Mouse (Mus musculus): ENCODE results near the gene Zbtb1. TPM values are rescaled to one million over a fixed set of nuclear protein-coding genes. Genes with fewer than 3 reads are reported as not detected.
A peak's percentile ranks its signal among the peaks of the same experiment; 100 is the strongest.
"Not testable (repeated sequence)": the region's sequence is repeated elsewhere in the genome, so short reads cannot be mapped to it uniquely, and the experiment has no call there.

Gene Zbtb1
- polyA plus RNA-seq, 1 experiment from 2014 or later, result 4.4 TPM

GRCm38 (mm10) chr12:76417433-76417854 is 47.4 kb downstream of the Zbtb1 start, which contains the start of gene Ppp1r36:
Ppp1r36 (plus strand) TSS chr12:76417538.
- peaks cover 7% of the 10 kb centered on the region for H3K4me1 ChIP-seq (replicated peaks)
- H3K36me3 ChIP-seq, result no peaks in the 10 kb centered on the region
- 2% methylated on average over 37 of the region's 37 CpGs for WGBS
- H3K9me3 ChIP-seq, result no peaks in the 10 kb centered on the region
- peaks cover 31% of the 10 kb centered on the region for H3K27me3 ChIP-seq
- H3K4me2 ChIP-seq, result peak within 1 kb of the TSS; percentile 59
- no peak for ATAC-seq (ENCODE audit: low FRiP score)
- no peak within 1 kb of the TSS for H3K27ac ChIP-seq
- H3K4me3 ChIP-seq, result peak within 1 kb of the TSS; percentile 38
- H3K9ac ChIP-seq, result peak within 1 kb of the TSS; percentile 60

DNA sequence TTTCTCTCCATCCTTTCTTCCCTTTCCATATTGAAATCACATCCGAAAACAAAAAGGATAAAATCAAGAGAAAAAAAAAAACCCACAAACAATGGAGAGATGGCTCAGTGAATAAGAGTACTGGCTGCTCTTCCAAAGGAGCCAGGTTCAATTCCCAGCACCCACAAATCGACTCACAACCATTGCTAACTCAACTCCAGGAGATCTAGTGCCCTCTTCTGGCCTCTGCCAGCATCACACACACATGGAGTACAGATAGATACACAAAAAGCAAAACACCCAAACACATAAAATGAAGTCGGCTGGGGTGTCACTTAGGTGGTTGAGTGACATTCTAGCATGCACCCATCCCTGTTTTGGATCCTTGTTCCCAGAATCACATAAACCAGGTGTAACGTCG is 48.3 kb downstream of the Zbtb1 start:
- H3K9ac ChIP-seq, result no peak overlapping the region
- no peak overlapping the region for H3K27ac ChIP-seq
- no peak overlapping the region for H3K4me3 ChIP-seq
- no peaks in the 10 kb centered on the region for H3K36me3 ChIP-seq
- ATAC-seq (ENCODE audit: low FRiP score), result no peak
- H3K27me3 ChIP-seq, result peaks cover 31% of the 10 kb centered on the region
- H3K4me1 ChIP-seq (replicated peaks), result peaks cover 7% of the 10 kb centered on the region
- H3K4me2 ChIP-seq, result no peak overlapping the region
- H3K9me3 ChIP-seq, result no peaks in the 10 kb centered on the region
- WGBS, result 94% methylated on average over 5 of the region's 5 CpGs

DNA sequence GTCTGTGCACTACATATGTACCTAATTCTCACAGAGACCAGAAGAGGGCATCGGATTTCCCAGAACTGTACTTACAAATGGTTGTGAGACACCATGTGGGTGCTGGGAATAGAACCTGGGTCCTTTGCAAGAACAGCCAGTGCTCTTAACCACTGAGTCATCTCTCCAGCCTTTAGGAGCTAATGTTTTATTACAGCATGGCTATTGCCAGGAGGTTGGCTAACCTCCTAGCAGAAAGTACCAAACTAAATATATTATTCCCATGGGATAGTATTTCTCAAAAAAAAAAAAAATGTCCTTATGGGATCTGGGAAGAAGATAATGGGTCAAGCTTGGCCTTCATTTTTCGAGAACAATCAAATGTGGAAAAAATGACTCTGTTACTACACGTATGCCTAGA is 55.2 kb downstream of the Zbtb1 start:
- Histone ChIP-seq H3K27ac (no peak overlapping the region), H3K9me3 (no peaks in the 10 kb centered on the region), H3K4me2 (no peak overlapping the region), H3K27me3 (no peaks in the 10 kb centered on the region), H3K4me1 (replicated peaks) (peaks cover 5% of the 10 kb centered on the region; the same call in 1 of the 2 replicates), H3K9ac (no peak overlapping the region), H3K4me3 (no peak overlapping the region), H3K36me3 (no peaks in the 10 kb centered on the region)
- 95% methylated on average over 3 of the region's 3 CpGs for WGBS
- no peak for ATAC-seq (ENCODE audit: low FRiP score)

- Histone ChIP-seq H3K27me3 (no peaks in the 10 kb centered on the region), H3K9me3 (no peaks in the 10 kb centered on the region), H3K9ac (no peak overlapping the region), H3K4me1 (replicated peaks) (peaks cover 5% of the 10 kb centered on the region; the same call in 1 of the 2 replicates), H3K36me3 (no peaks in the 10 kb centered on the region), H3K27ac (no peak overlapping the region), H3K4me3 (no peak overlapping the region), H3K4me2 (no peak overlapping the region)
- no peak for ATAC-seq (ENCODE audit: low FRiP score)
- 61% methylated on average over 5 of the region's 5 CpGs for WGBS
Observed at GRCm38 (mm10) chr12:76427546-76427945, 57.5 kb downstream of the Zbtb1 start.

DNA sequence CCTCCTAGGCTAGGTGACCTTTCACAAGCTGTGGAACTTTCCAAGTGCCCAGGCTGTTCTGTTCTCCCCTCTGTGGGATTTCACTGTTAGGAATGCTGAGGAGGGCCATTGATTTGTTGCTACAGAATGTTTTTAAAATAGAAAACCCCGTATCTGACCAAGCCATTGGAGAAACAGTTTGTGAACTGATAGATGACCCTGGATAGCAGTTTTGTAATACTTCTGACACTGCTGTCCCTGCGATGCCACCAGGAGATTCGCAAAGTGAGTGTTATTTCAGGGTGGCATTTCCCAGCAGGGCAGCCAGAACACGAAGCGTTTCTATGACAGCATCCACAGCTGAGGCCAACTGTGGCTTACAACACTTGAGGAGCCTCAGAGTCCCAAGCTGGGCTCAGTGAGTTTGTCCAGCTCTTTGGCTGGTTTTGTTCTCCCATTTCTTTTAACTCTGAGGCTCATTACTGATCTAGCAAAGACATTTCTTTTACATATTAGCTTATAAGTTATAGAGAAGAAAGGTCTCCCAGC is 60.9 kb downstream of the Zbtb1 start:
- Histone ChIP-seq H3K4me2 (no peak overlapping the region), H3K36me3 (no peaks in the 10 kb centered on the region), H3K4me3 (no peak overlapping the region), H3K27ac (no peak overlapping the region), H3K27me3 (peaks cover 19% of the 10 kb centered on the region), H3K9ac (no peak overlapping the region), H3K9me3 (no peaks in the 10 kb centered on the region), H3K4me1 (replicated peaks) (peaks cover 12% of the 10 kb centered on the region)
- ATAC-seq (ENCODE audit: low FRiP score), result no peak
- 63% methylated on average over 5 of the region's 5 CpGs for WGBS

- H3K27ac ChIP-seq, result no peak overlapping the region
- no peak overlapping the region for H3K4me2 ChIP-seq
- H3K27me3 ChIP-seq, result peaks cover 22% of the 10 kb centered on the region
- 89% methylated on average over 6 of the region's 6 CpGs for WGBS
- H3K4me3 ChIP-seq, result no peak overlapping the region
- no peak for ATAC-seq (ENCODE audit: low FRiP score)
- no peak overlapping the region for H3K9ac ChIP-seq
- peaks cover 12% of the 10 kb centered on the region for H3K4me1 ChIP-seq (replicated peaks)
- no peaks in the 10 kb centered on the region for H3K9me3 ChIP-seq
- no peaks in the 10 kb centered on the region for H3K36me3 ChIP-seq
Observed at GRCm38 (mm10) chr12:76431431-76431830, 61.4 kb downstream of the Zbtb1 start.

DNA sequence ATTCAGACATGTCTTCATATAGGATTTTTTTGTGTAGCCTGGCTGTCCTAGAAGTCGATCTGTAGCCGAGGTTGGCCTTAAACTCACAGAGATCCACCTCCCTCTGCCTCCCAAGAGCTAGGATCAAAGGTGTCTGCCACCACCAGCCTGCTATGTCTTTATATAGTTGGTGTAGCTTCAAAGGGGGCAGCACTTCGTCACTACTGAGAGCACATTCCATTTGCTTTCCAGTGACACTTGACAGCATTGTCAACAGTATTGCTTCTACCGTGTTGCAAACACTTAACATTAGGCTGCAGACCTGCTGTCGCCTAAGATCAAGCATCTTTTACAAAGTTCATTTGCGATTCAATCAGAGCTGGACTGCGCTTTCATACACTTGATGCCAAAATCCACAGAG is 64.0 kb downstream of the Zbtb1 start:
- Histone ChIP-seq H3K9me3 (no peaks in the 10 kb centered on the region), H3K9ac (no peak overlapping the region), H3K4me2 (no peak overlapping the region), H3K27ac (no peak overlapping the region), H3K4me1 (replicated peaks) (peaks cover 7% of the 10 kb centered on the region), H3K36me3 (no peaks in the 10 kb centered on the region), H3K27me3 (peaks cover 22% of the 10 kb centered on the region), H3K4me3 (no peak overlapping the region)
- no peak for ATAC-seq (ENCODE audit: low FRiP score)
- 44% methylated on average over 7 of the region's 7 CpGs for WGBS

GRCm38 (mm10) chr12:76435084-76435483 is 65.0 kb downstream of the Zbtb1 start:
- 5% methylated on average over 17 of the region's 17 CpGs for WGBS
- Histone ChIP-seq H3K27me3 (peaks cover 22% of the 10 kb centered on the region), H3K4me1 (replicated peaks) (peaks cover 7% of the 10 kb centered on the region), H3K9ac (peak overlapping the region; percentile 46; the same call in 1 of the 2 replicates), H3K4me3 (peak overlapping the region; percentile 27), H3K27ac (no peak overlapping the region), H3K36me3 (no peaks in the 10 kb centered on the region), H3K4me2 (peak overlapping the region; percentile 45), H3K9me3 (no peaks in the 10 kb centered on the region)
- no peak for ATAC-seq (ENCODE audit: low FRiP score)

DNA sequence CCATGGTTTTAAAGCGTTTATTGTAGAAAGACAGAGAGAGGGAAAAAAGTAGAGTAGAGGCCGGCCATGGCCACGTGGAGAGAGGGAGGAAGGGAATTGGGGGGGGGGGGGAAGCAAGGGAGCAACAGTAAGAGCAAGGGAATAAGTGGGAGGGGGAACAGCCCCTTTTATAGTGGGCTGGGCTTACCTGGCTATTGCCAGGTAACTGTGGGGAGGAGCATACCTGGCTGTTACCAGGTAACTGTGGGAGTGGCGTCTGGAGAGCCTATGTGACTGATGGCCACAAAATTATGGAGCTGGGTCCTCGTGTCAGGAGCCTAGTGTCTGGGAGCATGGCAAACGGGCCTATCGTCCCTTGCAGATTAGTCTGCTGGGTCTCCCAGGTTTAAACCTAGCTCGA is 65.5 kb downstream of the Zbtb1 start:
- Histone ChIP-seq H3K4me1 (replicated peaks) (peaks cover 7% of the 10 kb centered on the region), H3K27ac (no peak overlapping the region), H3K36me3 (no peaks in the 10 kb centered on the region), H3K4me3 (0 out of 2 replicates have a peak overlapping the region, but pooled peaks have one; percentile 27), H3K27me3 (peaks cover 22% of the 10 kb centered on the region), H3K4me2 (peak overlapping the region; percentile 45), H3K9ac (no peak overlapping the region), H3K9me3 (no peaks in the 10 kb centered on the region)
- ATAC-seq (ENCODE audit: low FRiP score), result no peak
- WGBS, result 40% methylated on average over 8 of the region's 8 CpGs

GRCm38 (mm10) chr12:76443488-76443887 is 73.4 kb downstream of the Zbtb1 start:
- H3K27ac ChIP-seq; H3K4me3 ChIP-seq; H3K36me3 ChIP-seq; H3K4me1 ChIP-seq (replicated peaks); H3K9ac ChIP-seq; H3K9me3 ChIP-seq; ATAC-seq (ENCODE audit: low FRiP score); H3K4me2 ChIP-seq; H3K27me3 ChIP-seq: not testable (repeated sequence)
- 73% methylated on average over 6 of the region's 6 CpGs for WGBS

GRCm38 (mm10) chr12:76444359-76444772 is 74.3 kb downstream of the Zbtb1 start:
- no peak overlapping the region for H3K27ac ChIP-seq
- no peak overlapping the region for H3K4me2 ChIP-seq
- no peaks in the 10 kb centered on the region for H3K9me3 ChIP-seq
- H3K4me3 ChIP-seq, result no peak overlapping the region
- WGBS, result 67% methylated on average over 10 of the region's 10 CpGs
- ATAC-seq (ENCODE audit: low FRiP score), result no peak
- no peaks in the 10 kb centered on the region for H3K36me3 ChIP-seq
- no peak overlapping the region for H3K9ac ChIP-seq
- H3K27me3 ChIP-seq, result no peaks in the 10 kb centered on the region
- no peaks in the 10 kb centered on the region for H3K4me1 ChIP-seq (replicated peaks)

DNA sequence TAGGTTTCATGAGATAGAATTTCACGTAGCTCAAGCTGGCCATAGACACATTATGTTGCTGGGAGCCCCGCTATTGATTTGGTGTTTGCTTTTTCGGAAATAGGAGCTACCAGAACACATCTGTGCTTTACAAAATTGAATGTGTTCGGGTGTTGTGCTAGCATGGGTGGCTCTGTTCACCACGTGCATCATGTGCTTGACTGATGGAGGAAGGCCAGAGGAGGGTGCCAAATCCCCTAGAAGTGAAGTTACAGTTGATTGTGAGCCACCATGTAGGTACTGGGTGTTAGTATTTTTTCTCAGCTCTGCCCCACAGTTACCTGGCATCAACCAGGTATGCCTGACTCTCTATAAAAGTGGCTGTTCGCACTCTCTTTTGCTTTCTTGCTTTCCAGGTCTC is 74.8 kb downstream of the Zbtb1 start:
- 85% methylated on average over 6 of the region's 6 CpGs for WGBS
- Histone ChIP-seq H3K4me3 (no peak overlapping the region), H3K4me1 (replicated peaks) (no peaks in the 10 kb centered on the region), H3K9ac (no peak overlapping the region), H3K9me3 (no peaks in the 10 kb centered on the region), H3K4me2 (no peak overlapping the region), H3K27me3 (no peaks in the 10 kb centered on the region), H3K36me3 (no peaks in the 10 kb centered on the region), H3K27ac (no peak overlapping the region)
- no peak for ATAC-seq (ENCODE audit: low FRiP score)

DNA sequence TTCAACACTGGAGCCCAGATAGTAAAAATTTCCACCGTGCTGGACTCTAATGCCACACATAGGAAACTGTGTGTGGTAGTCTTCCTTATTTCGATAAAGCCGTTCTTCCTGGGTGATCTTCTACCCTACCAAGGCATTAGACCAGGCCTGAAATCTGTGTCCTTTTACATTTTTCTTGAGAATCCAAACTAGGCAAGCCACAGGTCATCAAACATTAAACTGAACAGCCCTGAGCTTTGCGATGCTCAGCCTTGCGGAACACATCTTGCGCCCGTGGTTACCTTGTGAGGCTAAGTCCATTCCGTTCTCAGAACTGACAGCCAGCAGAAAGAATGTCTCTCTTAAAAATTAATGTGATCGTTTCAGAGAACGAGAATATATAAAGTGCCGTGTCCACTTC is 76.1 kb downstream of the Zbtb1 start:
- Histone ChIP-seq H3K27ac (no peak overlapping the region), H3K27me3 (no peaks in the 10 kb centered on the region), H3K4me2 (no peak overlapping the region), H3K4me3 (no peak overlapping the region), H3K9ac (no peak overlapping the region), H3K36me3 (no peaks in the 10 kb centered on the region), H3K9me3 (no peaks in the 10 kb centered on the region), H3K4me1 (replicated peaks) (no peaks in the 10 kb centered on the region)
- 81% methylated on average over 11 of the region's 11 CpGs for WGBS
- no peak for ATAC-seq (ENCODE audit: low FRiP score)

All from hindbrain, embryonic 13.5 days (tissue).